In the genomic region with DNA sequence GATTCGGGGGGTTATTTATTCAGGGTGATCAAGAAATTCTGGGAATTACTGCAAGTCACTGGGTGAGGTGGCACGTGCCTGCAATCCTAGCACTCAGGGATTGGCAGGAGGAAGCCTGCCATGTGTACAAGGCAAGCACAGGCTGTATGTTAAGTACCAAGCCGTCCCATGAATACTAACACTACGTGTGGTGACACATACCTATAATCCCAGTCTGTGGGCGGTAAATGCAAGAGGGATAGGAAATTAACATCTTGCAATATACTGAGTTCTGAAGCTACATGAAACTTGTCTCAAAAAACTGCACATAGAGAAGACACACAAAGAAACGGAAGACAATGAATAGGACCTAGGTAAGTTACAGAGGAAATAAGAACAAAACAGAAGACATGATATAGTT, we compare ENCODE assay signal across 32 mouse cellular contexts.
"Had no signal": no experiment of that assay in that cellular context is flagged by ENCODE, and none has a peak within 500 bp of the region (broad histone marks: within the 10 kb centered on the region; RNA-seq: fewer than 3 reads in every experiment).

No protein-coding gene starts in this region.

- H3K9me3 ChIP-seq: limb, embryonic 10.5 days; limb, embryonic 12.5 days; limb, embryonic 13.5 days; limb, embryonic 15.5 days; liver, embryonic 12.5 days; liver, embryonic 13.5 days; liver, embryonic 15.5 days; lung, embryonic 15.5 days; megakaryocyte, embryonic 14.5 days; midbrain, embryonic 10.5 days; midbrain, embryonic 12.5 days; midbrain, embryonic 13.5 days; midbrain, embryonic 15.5 days; neural tube, embryonic 12.5 days had no signal

- H3K4me1 ChIP-seq: limb, embryonic 10.5 days; limb, embryonic 13.5 days; limb, embryonic 15.5 days; lung, embryonic 15.5 days; midbrain, embryonic 10.5 days; midbrain, embryonic 12.5 days; neural tube, embryonic 12.5 days had no signal

- H3K27ac ChIP-seq: limb, embryonic 10.5 days; limb, embryonic 12.5 days; limb, embryonic 13.5 days; limb, embryonic 15.5 days; liver, embryonic 12.5 days; liver, embryonic 13.5 days; liver, embryonic 14.5 days; liver, embryonic 15.5 days; lung, embryonic 15.5 days; macrophage; midbrain, embryonic 10.5 days; midbrain, embryonic 12.5 days; midbrain, embryonic 13.5 days; midbrain, embryonic 15.5 days; neural tube, embryonic 12.5 days had no signal

- H3K27me3 ChIP-seq: limb, embryonic 12.5 days; limb, embryonic 13.5 days; limb, embryonic 15.5 days; liver, embryonic 12.5 days; liver, embryonic 13.5 days; liver, embryonic 15.5 days; lung, embryonic 15.5 days; megakaryocyte, embryonic 14.5 days; midbrain, embryonic 12.5 days; midbrain, embryonic 13.5 days; midbrain, embryonic 15.5 days; neural tube, embryonic 12.5 days had no signal

- H3K4me2 ChIP-seq: limb, embryonic 12.5 days; limb, embryonic 13.5 days; limb, embryonic 15.5 days; liver, embryonic 11.5 days; liver, embryonic 12.5 days; liver, embryonic 13.5 days; liver, embryonic 15.5 days; lung, embryonic 14.5 days; lung, embryonic 15.5 days; midbrain, embryonic 11.5 days; midbrain, embryonic 12.5 days; midbrain, embryonic 13.5 days; midbrain, embryonic 15.5 days; neural tube, embryonic 12.5 days had no signal

- H3K9ac ChIP-seq: limb, embryonic 12.5 days; limb, embryonic 13.5 days; limb, embryonic 15.5 days; liver, embryonic 12.5 days; liver, embryonic 13.5 days; liver, embryonic 14.5 days; liver, embryonic 15.5 days; liver, postnatal 0 days; lung, embryonic 14.5 days; lung, embryonic 15.5 days; midbrain, embryonic 12.5 days; midbrain, embryonic 13.5 days; midbrain, embryonic 15.5 days; neural tube, embryonic 12.5 days had no signal

- DNase-seq: left cerebral cortex, postnatal 4 days; liver; liver, embryonic 13.5 days; liver, postnatal 0 days; lung, adult 18-20 months; lung, adult 2 months; lung, embryonic 14.5 days; lung, postnatal 10 days; lung, postnatal 14 days; lung, postnatal 36 days; lung, postnatal 4 days; midbrain, embryonic 14.5 days had no signal

- H3K4me3 ChIP-seq: limb, embryonic 10.5 days; limb, embryonic 12.5 days; limb, embryonic 13.5 days; limb, embryonic 15.5 days; liver, embryonic 12.5 days; liver, embryonic 13.5 days; liver, embryonic 15.5 days; lung, embryonic 15.5 days; megakaryocyte, embryonic 14.5 days; midbrain, embryonic 10.5 days; midbrain, embryonic 12.5 days; midbrain, embryonic 13.5 days; midbrain, embryonic 15.5 days; myocyte; neural tube, embryonic 12.5 days had no signal

- ATAC-seq: liver, embryonic 12.5 days; liver, postnatal 0 days; lung, postnatal 0 days; midbrain, embryonic 13.5 days; midbrain, embryonic 15.5 days; midbrain, embryonic 16.5 days had no signal

- H3K36me3 ChIP-seq: limb, embryonic 10.5 days; limb, embryonic 12.5 days; limb, embryonic 13.5 days; limb, embryonic 15.5 days; liver, embryonic 12.5 days; liver, embryonic 13.5 days; liver, embryonic 15.5 days; lung, embryonic 15.5 days; midbrain, embryonic 10.5 days; midbrain, embryonic 12.5 days; midbrain, embryonic 13.5 days; midbrain, embryonic 15.5 days; neural tube, embryonic 12.5 days had no signal
